Mouse (Mus musculus) erythroblast, embryonic 14.5 days (primary cell): ENCODE results near the gene Speg.

Source experiments
- GATA1 ChIP-seq: IDR thresholded peaks from 2 replicates; pipeline ENCODE4 v1.6.1; 2012; ENCODE audit warnings: low read length, inconsistent platforms, mixed read lengths
- TAL1 ChIP-seq: IDR thresholded peaks from 3 replicates; pipeline ENCODE4 v1.6.1; 2012; ENCODE audit warnings: low read length, inconsistent platforms, mixed read lengths

- no peak for TF ChIP-seq GATA1
- no peak for TF ChIP-seq TAL1
Observed at GRCm38 (mm10) chr1:75445751-75446611, 70.9 kb downstream of the Speg start.
